Mouse (Mus musculus) limb, embryonic 14.5 days (tissue): ENCODE data around the gene Gon7. TPM values are rescaled to one million over a fixed set of nuclear protein-coding genes. Genes with fewer than 3 reads are reported as not detected.

Experiments
- ATAC-seq: fragments of 200-750 bp; cut with Nextera tagmentation; 2 replicates; pipeline ENCODE4 v1.8.0; 2017; ENCODE audit warnings: low read depth, moderate number of reproducible peaks, moderate TSS enrichment; ENCODE audit not compliant: low FRiP score
- DNase-seq: peaks from one replicate; pipeline ENCODE4 v3.0.0-alpha.2; 2015; ENCODE audit warnings: low spot score
- H3K27ac ChIP-seq: fragments of 300-500 bp; sonication (generic); replicated peaks from 2 replicates; pipeline ENCODE4 v1.5.1; 2014; ENCODE audit warnings: low read depth, mild to moderate bottlenecking, low read length, moderate library complexity, mixed read lengths
- H3K27me3 ChIP-seq: fragments of 300-500 bp; sonication (generic); 2 replicates; pipeline ENCODE4 v1.6.1; 2014; ENCODE audit warnings: low read length, mixed read lengths; ENCODE audit not compliant: control insufficient read depth, insufficient read depth
- H3K36me3 ChIP-seq: fragments of 300-500 bp; sonication (generic); 2 replicates; pipeline ENCODE4 v1.6.1; 2014; ENCODE audit warnings: mild to moderate bottlenecking, low read length, moderate library complexity, mixed read lengths; ENCODE audit not compliant: control insufficient read depth, insufficient read depth
- H3K4me1 ChIP-seq: fragments of 300-500 bp; sonication (generic); 2 replicates; pipeline ENCODE4 v1.6.1; 2014; ENCODE audit warnings: antibody characterized with exemption, low read length, mixed read lengths; ENCODE audit not compliant: control insufficient read depth, insufficient read depth
- H3K4me2 ChIP-seq: fragments of 300-500 bp; sonication (generic); replicated peaks from 2 replicates; pipeline ENCODE4 v1.6.1; 2014; ENCODE audit warnings: low read depth, mild to moderate bottlenecking, low read length, moderate library complexity; ENCODE audit not compliant: severe bottlenecking
- H3K4me3 ChIP-seq: fragments of 300-500 bp; sonication (generic); replicated peaks from 2 replicates; pipeline ENCODE4 v1.5.1; 2014; ENCODE audit warnings: low read length
- H3K9ac ChIP-seq: fragments of 300-500 bp; sonication (generic); 2 replicates; pipeline ENCODE4 v1.6.1; 2014; ENCODE audit warnings: mild to moderate bottlenecking, low read depth, low read length, moderate library complexity; ENCODE audit not compliant: severe bottlenecking
- H3K9me3 ChIP-seq: fragments of 300-500 bp; sonication (generic); 2 replicates; pipeline ENCODE4 v1.6.1; 2016; ENCODE audit warnings: low read length; ENCODE audit not compliant: control insufficient read depth
- POLR2A ChIP-seq: fragments of 200-500 bp; IDR thresholded peaks from 2 replicates; pipeline ENCODE4 v1.8.0; 2012; ENCODE audit warnings: inconsistent platforms, mild to moderate bottlenecking, moderate library complexity, borderline replicate concordance; ENCODE audit not compliant: insufficient read depth, insufficient read length; ENCODE audit errors: extremely low read depth
- WGBS: fragments of 180-500 bp; shearing (Covaris S2); extraction: QIAGEN DNeasy Blood & Tissue Kit; methylation state at CpG from one replicate; pipeline ENCODE4 v1.1.7; 2014; 5-methylcytosine and 5-hydroxymethylcytosine counted together
- polyA plus RNA-seq, 2 experiments: library from polyadenylated mRNA; depleted of rRNA in 1 of 2; stranded (reverse) in 1 of 2; unstranded in 1 of 2; fragments of >200 nt; fragmentation: Nextera tagmentation in 1 of 2; extraction: Ambion mirVana in 1 of 2; gene quantifications; 2 replicates each; pipeline versions ENCODE4 v1.2.1 to v1.2.3; 2012 to 2014

Gon7 gene
- polyA plus RNA-seq, 2 experiments: 16.9 to 17.7 TPM

GRCm38 (mm10) chr12:102713153-102713865 is 44.3 kb downstream of the Gon7 start:
- WGBS: 40% methylated on average over 20 of the region's 20 CpGs
- Histone ChIP-seq H3K9ac (peak overlapping the region; percentile 21; the same call in 1 of the 2 replicates), H3K9me3 (no peaks in the 10 kb centered on the region), H3K27ac (0 out of 2 replicates have a peak overlapping the region, but pooled peaks have one; percentile 28), H3K27me3 (no peaks in the 10 kb centered on the region), H3K4me2 (no peak overlapping the region), H3K4me1 (no peaks in the 10 kb centered on the region; the same call in 1 of the 2 replicates), H3K36me3 (no peaks in the 10 kb centered on the region), H3K4me3 (no peak overlapping the region)
- ATAC-seq (peak; percentile 55), DNase-seq (no peak)
- no peak for TF ChIP-seq POLR2A

- ATAC-seq (no peak), DNase-seq (no peak)
- H3K4me3 ChIP-seq: no peak overlapping the region
- no peak overlapping the region for H3K4me2 ChIP-seq
- H3K27ac ChIP-seq: no peak overlapping the region
- H3K4me1 ChIP-seq: no peaks in the 10 kb centered on the region; the same call in 1 of the 2 replicates
- TF ChIP-seq POLR2A: no peak
- no peaks in the 10 kb centered on the region for H3K27me3 ChIP-seq
- no peaks in the 10 kb centered on the region for H3K36me3 ChIP-seq
- no peaks in the 10 kb centered on the region for H3K9me3 ChIP-seq
- no peak overlapping the region for H3K9ac ChIP-seq
- WGBS: 66% methylated on average over 4 of the region's 4 CpGs
These were observed 46.7 kb downstream of the Gon7 start for GRCm38 (mm10) chr12:102710851-102711375.

- 70% methylated on average over 5 of the region's 5 CpGs for WGBS
- no peak for ATAC-seq
These were observed 47.7 kb downstream of the Gon7 start for GRCm38 (mm10) chr12:102709896-102710295.

GRCm38 (mm10) chr12:102708220-102708619 is 49.4 kb downstream of the Gon7 start:
- Histone ChIP-seq H3K4me2 (no peak overlapping the region), H3K4me1 (peaks cover 11% of the 10 kb centered on the region), H3K9ac (no peak overlapping the region), H3K4me3 (no peak overlapping the region), H3K27me3 (no peaks in the 10 kb centered on the region), H3K9me3 (no peaks in the 10 kb centered on the region), H3K36me3 (no peaks in the 10 kb centered on the region), H3K27ac (no peak overlapping the region)
- TF ChIP-seq POLR2A: no peak
- ATAC-seq (no peak), DNase-seq (no peak)
- WGBS: 88% methylated on average over 11 of the region's 11 CpGs

More at GRCm38 (mm10) chr12:102709896-102710295, 47.7 kb downstream of the Gon7 start:
- TF ChIP-seq POLR2A: no peak
- no peak for DNase-seq
- Histone ChIP-seq H3K4me1 (peaks cover 4% of the 10 kb centered on the region; the same call in 1 of the 2 replicates), H3K4me3 (no peak overlapping the region), H3K9ac (no peak overlapping the region), H3K36me3 (no peaks in the 10 kb centered on the region), H3K9me3 (no peaks in the 10 kb centered on the region), H3K27ac (no peak overlapping the region), H3K27me3 (no peaks in the 10 kb centered on the region), H3K4me2 (no peak overlapping the region)

GRCm38 (mm10) chr12:102706833-102707463 is 50.7 kb downstream of the Gon7 start:
- no peak overlapping the region for H3K4me2 ChIP-seq
- no peaks in the 10 kb centered on the region for H3K27me3 ChIP-seq
- peaks cover 20% of the 10 kb centered on the region for H3K4me1 ChIP-seq
- ATAC-seq (no peak), DNase-seq (no peak)
- 76% methylated on average over 10 of the region's 10 CpGs for WGBS
- H3K36me3 ChIP-seq: no peaks in the 10 kb centered on the region
- H3K9me3 ChIP-seq: no peaks in the 10 kb centered on the region
- H3K4me3 ChIP-seq: no peak overlapping the region
- no peak for TF ChIP-seq POLR2A
- no peak overlapping the region for H3K9ac ChIP-seq
- no peak overlapping the region for H3K27ac ChIP-seq
